Mouse (Mus musculus) liver, embryonic 11.5 days (tissue): Measurements from ENCODE around the gene Loxl1. TPM values are rescaled to one million over a fixed set of nuclear protein-coding genes. Genes with fewer than 3 reads are reported as not detected.
"Not testable (repeated sequence)": the region's sequence is repeated elsewhere in the genome, so short reads cannot be mapped to it uniquely, and the experiment has no call there.

ENCODE experiments used
- ATAC-seq: fragments of 200-750 bp; cut with Nextera tagmentation; replicated peaks from 2 replicates; pipeline ENCODE4 v1.8.0; 2017; ENCODE audit warnings: moderate number of reproducible peaks, mild to moderate bottlenecking, moderate TSS enrichment, moderate library complexity; ENCODE audit not compliant: low FRiP score
- DNase-seq: peaks from one replicate; pipeline ENCODE4 v3.0.0-alpha.2; 2017; ENCODE audit warnings: low spot score
- H3K27ac ChIP-seq: fragments of 300-500 bp; sonication (generic); 2 replicates; pipeline ENCODE4 v1.5.1; 2014; ENCODE audit warnings: mild to moderate bottlenecking, low read depth, low read length, control low read depth
- H3K27me3 ChIP-seq: fragments of 300-500 bp; sonication (generic); replicated peaks from 2 replicates; pipeline ENCODE4 v1.6.1; 2014; ENCODE audit warnings: low read length, mixed read lengths; ENCODE audit not compliant: control insufficient read depth, insufficient read depth
- H3K36me3 ChIP-seq: fragments of 300-500 bp; sonication (generic); 2 replicates; pipeline ENCODE4 v1.6.1; 2014; ENCODE audit warnings: mild to moderate bottlenecking, low read length, moderate library complexity, mixed read lengths; ENCODE audit not compliant: control insufficient read depth, insufficient read depth
- H3K4me1 ChIP-seq: fragments of 300-500 bp; sonication (generic); replicated peaks from 2 replicates; pipeline ENCODE4 v1.6.1; 2014; ENCODE audit warnings: low read length, mixed read lengths; ENCODE audit not compliant: control insufficient read depth, insufficient read depth
- H3K4me2 ChIP-seq: fragments of 300-500 bp; sonication (generic); 2 replicates; pipeline ENCODE4 v1.6.1; 2014; ENCODE audit warnings: mild to moderate bottlenecking, control low read depth, moderate library complexity
- H3K4me3 ChIP-seq: fragments of 300-500 bp; sonication (generic); 2 replicates; pipeline ENCODE4 v1.5.1; 2014; ENCODE audit warnings: low read depth, low read length, control low read depth
- H3K9ac ChIP-seq: fragments of 300-500 bp; sonication (generic); 2 replicates; pipeline ENCODE4 v1.6.1; 2014; ENCODE audit warnings: low read depth, low read length, control low read depth
- H3K9me3 ChIP-seq: fragments of 300-500 bp; sonication (generic); 2 replicates; pipeline ENCODE4 v1.6.1; 2016; ENCODE audit warnings: low read length, inconsistent platforms, mixed read lengths; ENCODE audit not compliant: control insufficient read depth
- WGBS: fragments of 180-500 bp; shearing (Covaris S2); extraction: QIAGEN DNeasy Blood & Tissue Kit; methylation state at CpG from one replicate; pipeline ENCODE4 v1.1.7; 2014; 5-methylcytosine and 5-hydroxymethylcytosine counted together
- polyA plus RNA-seq: library from polyadenylated mRNA; unstranded; fragments of >200 nt; fragmentation: Nextera tagmentation; extraction: Ambion mirVana; gene quantifications from 2 replicates; pipeline ENCODE4 v1.2.1, GENCODE M21; 2014

The Loxl1 gene
- polyA plus RNA-seq, 1 experiment from 2014 or later, result 11.0 TPM

- DNase-seq (peak; percentile 53), ATAC-seq (no peak)
- H3K36me3 ChIP-seq, result no peaks in the 10 kb centered on the region
- H3K4me2 ChIP-seq, result no peak overlapping the region
- H3K4me3 ChIP-seq, result no peak overlapping the region
- WGBS, result 46% methylated on average over 12 of the region's 12 CpGs
- no peak overlapping the region for H3K27ac ChIP-seq
- no peaks in the 10 kb centered on the region for H3K27me3 ChIP-seq
- H3K4me1 ChIP-seq, result peaks cover 16% of the 10 kb centered on the region
- H3K9ac ChIP-seq, result no peak overlapping the region
- no peaks in the 10 kb centered on the region for H3K9me3 ChIP-seq
Measured at GRCm38 (mm10) chr9:58268384-58269313, 44.3 kb downstream of the Loxl1 start.

DNA sequence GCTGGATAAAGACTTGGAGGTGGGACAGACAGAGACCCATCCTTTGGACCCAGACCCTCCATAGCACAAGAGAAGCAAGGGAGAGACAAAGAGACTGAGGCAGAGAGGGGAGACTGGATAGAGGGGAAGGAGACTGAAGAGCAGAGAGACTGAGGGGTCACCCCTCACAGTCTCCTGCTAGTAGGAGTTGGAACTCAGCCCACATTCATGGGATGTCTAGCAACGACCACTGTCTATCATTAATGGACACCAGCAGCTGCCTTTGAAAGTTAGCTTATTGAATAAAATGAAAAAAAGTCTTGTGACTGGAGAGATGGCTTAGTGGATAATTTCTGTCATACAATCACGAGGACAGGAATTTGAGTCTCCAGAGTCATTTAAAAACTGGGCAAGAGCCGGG lies 45.9 kb downstream of the Loxl1 start:
- WGBS, result 78% methylated on average over 3 of the region's 3 CpGs
- Histone ChIP-seq H3K27me3 (no peaks in the 10 kb centered on the region), H3K4me3 (no peak overlapping the region), H3K4me1 (peaks cover 14% of the 10 kb centered on the region), H3K4me2 (no peak overlapping the region), H3K9ac (no peak overlapping the region), H3K9me3 (no peaks in the 10 kb centered on the region), H3K36me3 (no peaks in the 10 kb centered on the region), H3K27ac (no peak overlapping the region; the same call in 1 of the 2 replicates)
- DNase-seq (no peak), ATAC-seq (no peak)

DNA sequence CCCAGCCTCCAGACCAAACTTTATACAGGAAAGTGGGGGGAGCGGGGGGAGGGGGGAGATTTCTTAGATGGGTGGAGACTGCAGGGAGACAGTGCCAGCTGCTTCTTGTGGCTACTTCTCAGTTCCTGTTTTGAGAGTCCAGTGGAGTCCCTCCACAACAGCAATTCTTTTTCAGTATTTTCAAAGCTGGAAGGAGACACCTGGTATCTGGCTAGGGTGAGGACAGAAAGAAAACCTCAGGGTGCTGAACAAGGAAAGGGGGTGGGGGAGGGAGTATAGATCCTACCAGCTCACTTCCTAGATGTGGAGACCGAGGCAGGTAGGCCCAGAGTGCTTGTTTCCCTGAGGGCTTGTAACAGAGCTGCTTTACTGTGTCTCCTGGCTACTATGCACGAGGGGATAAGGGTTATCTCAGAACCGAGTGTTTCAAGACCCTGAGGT lies 46.4 kb downstream of the Loxl1 start:
- no peak overlapping the region for H3K4me2 ChIP-seq
- H3K4me3 ChIP-seq, result no peak overlapping the region
- no peak overlapping the region; the same call in 1 of the 2 replicates for H3K27ac ChIP-seq
- WGBS, result 10% methylated on average over 4 of the region's 4 CpGs
- DNase-seq, result no peak
- no peak overlapping the region for H3K9ac ChIP-seq
- H3K9me3 ChIP-seq, result no peaks in the 10 kb centered on the region
- H3K36me3 ChIP-seq, result no peaks in the 10 kb centered on the region
- H3K27me3 ChIP-seq, result no peaks in the 10 kb centered on the region
- H3K4me1 ChIP-seq, result peaks cover 14% of the 10 kb centered on the region
- ATAC-seq, result no peak

- Histone ChIP-seq H3K4me2 (no peak overlapping the region), H3K27me3 (no peaks in the 10 kb centered on the region), H3K27ac (no peak overlapping the region), H3K4me1 (peaks cover 14% of the 10 kb centered on the region), H3K9me3 (no peaks in the 10 kb centered on the region), H3K4me3 (no peak overlapping the region), H3K9ac (no peak overlapping the region), H3K36me3 (peaks cover 3% of the 10 kb centered on the region; the same call in 1 of the 2 replicates)
- no peak for DNase-seq
- ATAC-seq, result no peak
- WGBS, result 65% methylated on average over 3 of the region's 3 CpGs
Measured at GRCm38 (mm10) chr9:58265368-58265767, 47.6 kb downstream of the Loxl1 start.

DNA sequence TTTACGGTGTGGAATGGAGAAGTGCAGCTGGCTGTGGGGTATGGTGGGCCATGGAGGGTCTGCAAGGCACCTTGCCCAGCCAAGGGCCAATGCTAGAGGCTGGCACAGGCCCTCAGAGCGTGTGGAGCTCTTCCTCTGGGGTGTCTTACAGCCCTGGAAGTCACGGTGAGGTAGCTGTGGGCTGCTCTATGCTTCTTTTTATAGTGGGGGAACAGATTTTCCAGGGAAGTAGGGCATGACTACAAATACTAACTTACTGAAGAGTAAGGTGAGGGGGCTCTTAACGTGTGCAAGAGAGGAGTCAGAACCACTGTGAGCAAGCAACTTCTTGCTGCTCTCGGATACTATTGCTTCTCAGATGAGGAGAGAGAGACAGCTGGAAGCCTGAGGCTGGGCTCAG lies 50.5 kb downstream of the Loxl1 start:
- H3K9me3 ChIP-seq, result no peaks in the 10 kb centered on the region
- peaks cover 14% of the 10 kb centered on the region for H3K4me1 ChIP-seq
- H3K4me2 ChIP-seq, result no peak overlapping the region
- ATAC-seq (no peak), DNase-seq (no peak)
- H3K9ac ChIP-seq, result no peak overlapping the region
- H3K36me3 ChIP-seq, result peaks cover 6% of the 10 kb centered on the region; the same call in 1 of the 2 replicates
- H3K27me3 ChIP-seq, result no peaks in the 10 kb centered on the region
- no peak overlapping the region for H3K4me3 ChIP-seq
- WGBS, result 91% methylated on average over 5 of the region's 5 CpGs
- H3K27ac ChIP-seq, result no peak overlapping the region

DNA sequence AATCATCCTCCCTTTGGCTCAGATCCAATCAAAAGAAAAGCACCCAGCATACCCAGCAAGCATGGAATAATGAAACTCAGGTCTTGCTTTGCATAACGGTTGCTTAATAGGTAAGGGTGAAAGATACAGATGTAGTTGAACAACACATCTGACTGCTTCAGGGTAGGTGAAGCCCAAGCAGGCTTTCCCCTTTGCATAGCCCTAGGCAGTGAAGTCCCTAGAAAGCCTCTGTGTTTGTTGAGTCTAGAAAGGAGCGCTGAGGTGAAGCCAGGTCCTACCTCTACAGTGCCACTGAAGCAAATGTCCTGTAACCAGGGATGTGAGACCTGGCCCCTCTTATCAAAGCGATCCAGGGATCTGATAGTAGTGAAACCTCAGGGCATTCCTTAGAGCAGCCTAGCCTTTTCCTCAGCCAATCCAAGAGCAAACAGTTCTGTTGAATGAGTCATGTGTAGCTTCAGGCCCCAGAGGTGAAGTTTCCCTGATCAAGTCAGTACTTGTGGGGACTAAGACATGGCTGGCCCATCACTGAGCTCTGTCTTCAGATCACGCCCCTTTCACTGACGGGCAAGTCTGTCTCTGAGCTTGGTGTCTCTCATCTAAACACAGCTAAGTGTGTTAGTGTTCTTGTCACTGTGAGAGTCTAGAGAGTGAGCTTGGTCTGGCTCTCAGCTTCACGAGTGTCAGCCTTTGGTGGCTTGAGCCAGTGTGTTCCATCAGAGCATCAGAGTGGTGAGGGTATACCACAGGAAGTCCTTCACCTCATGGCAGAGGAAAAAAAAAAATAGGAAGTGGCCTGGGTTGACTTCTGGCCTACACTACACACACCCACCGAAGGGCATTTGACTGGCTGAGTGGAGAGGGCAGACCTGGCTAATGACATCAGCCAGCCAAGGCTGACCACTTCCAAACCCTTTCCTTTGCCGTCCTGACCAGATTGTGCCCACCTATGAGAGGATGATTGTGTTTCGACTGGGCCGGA lies 57.0 kb downstream of the Loxl1 start:
- peaks cover 8% of the 10 kb centered on the region; the same call in 1 of the 2 replicates for H3K36me3 ChIP-seq
- ATAC-seq (no peak), DNase-seq (no peak)
- no peak overlapping the region for H3K9ac ChIP-seq
- peaks cover 6% of the 10 kb centered on the region for H3K4me1 ChIP-seq
- H3K9me3 ChIP-seq, result no peaks in the 10 kb centered on the region
- WGBS, result 71% methylated on average over 10 of the region's 10 CpGs
- H3K4me2 ChIP-seq, result no peak overlapping the region
- no peak overlapping the region for H3K27ac ChIP-seq
- no peaks in the 10 kb centered on the region for H3K27me3 ChIP-seq
- H3K4me3 ChIP-seq, result no peak overlapping the region

DNA sequence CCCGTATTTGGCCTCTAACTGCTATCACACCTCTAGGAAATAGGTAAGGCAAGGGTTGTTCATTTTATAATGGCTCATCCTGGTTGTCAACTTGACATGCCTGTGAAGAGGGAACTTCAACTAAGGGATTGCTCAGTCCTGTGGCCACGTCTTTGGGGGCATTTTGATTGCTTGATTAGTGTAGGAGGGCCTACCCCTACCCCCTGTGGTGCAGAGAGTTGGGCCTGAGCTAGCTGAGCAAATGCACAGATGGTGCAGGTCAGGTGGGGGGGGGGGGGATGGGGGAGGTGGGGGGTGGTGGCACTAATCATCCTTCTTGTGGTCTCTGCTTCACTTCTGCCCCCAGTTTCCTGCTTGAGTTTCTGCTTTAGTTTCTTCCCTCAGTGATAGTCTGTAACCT lies 57.9 kb downstream of the Loxl1 start:
- Histone ChIP-seq H3K9me3 (no peaks in the 10 kb centered on the region), H3K27me3 (no peaks in the 10 kb centered on the region), H3K4me1 (peaks cover 13% of the 10 kb centered on the region), H3K9ac (no peak overlapping the region), H3K4me3 (no peak overlapping the region), H3K4me2 (no peak overlapping the region), H3K36me3 (peaks cover 4% of the 10 kb centered on the region; the same call in 1 of the 2 replicates), H3K27ac (no peak overlapping the region)
- DNase-seq (no peak), ATAC-seq (no peak)
- 54% methylated on average over 2 of the region's 2 CpGs for WGBS

DNA sequence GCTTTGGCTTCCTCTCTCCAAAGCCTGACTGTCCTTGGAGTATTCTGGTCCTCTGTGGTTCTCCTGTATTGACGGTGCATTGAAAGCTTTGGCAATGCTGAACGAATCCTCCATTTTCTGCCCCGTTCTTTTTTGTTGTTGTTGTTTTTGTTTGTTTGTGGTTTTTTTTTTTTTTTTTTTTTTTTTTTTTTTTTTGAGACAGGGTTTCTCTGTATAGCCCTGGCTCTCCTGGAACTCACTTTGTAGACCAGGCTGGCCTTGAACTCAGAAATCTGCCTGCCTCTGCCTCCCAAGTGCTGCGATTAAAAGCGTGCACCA lies 59.2 kb downstream of the Loxl1 start:
- not testable (repeated sequence) for ATAC-seq, DNase-seq, H3K36me3 ChIP-seq, H3K27me3 ChIP-seq, H3K9me3 ChIP-seq
- WGBS, result 63% methylated on average over 5 of the region's 5 CpGs
- peak overlapping the region; percentile 66 for H3K9ac ChIP-seq
- peak overlapping the region; percentile 74 for H3K4me2 ChIP-seq
- peak overlapping the region; percentile 66 for H3K4me3 ChIP-seq
- peaks cover 17% of the 10 kb centered on the region for H3K4me1 ChIP-seq
- 0 out of 2 replicates have a peak overlapping the region, but pooled peaks have one; percentile 49 for H3K27ac ChIP-seq
